ENCODE assay signal across 7 mouse cellular contexts in genomic region chr13:107888571-107889451, GRCm38 (mm10).
DNase-seq lines count a peak whose midpoint lies in the region; ATAC-seq and TF ChIP-seq lines count a peak whose summit lies in the region.

No protein-coding gene starts in this region.

- peak overlapping the region; percentile 91; the same call in 1 of the 2 replicates for H3K27ac ChIP-seq in cortical plate, adult 2 months (ENCODE audit: insufficient read depth, low read length)
- peak overlapping the region; percentile 86 for H3K27ac ChIP-seq in intestine, postnatal 0 days (ENCODE audit: low read depth, low read length)
- peak overlapping the region; percentile 22; the same call in 1 of the 2 replicates for H3K27ac ChIP-seq in limb, embryonic 13.5 days
- peak overlapping the region; percentile 98 for H3K27ac ChIP-seq in midbrain, embryonic 15.5 days

- under 1% methylated on average over 91 of the region's 127 CpGs for WGBS in intestine, postnatal 0 days
- under 1% methylated on average over 100 of the region's 127 CpGs for WGBS in limb, embryonic 13.5 days
- under 1% methylated on average over 112 of the region's 127 CpGs for WGBS in midbrain, embryonic 15.5 days

- no peak for TF ChIP-seq CTCF in cortical plate, adult 2 months (IDR thresholded peaks at IDR 0.05; ENCODE audit: extremely low read depth, insufficient read depth, low read length)
- no peak; the same call in 1 of the 2 replicates for TF ChIP-seq CTCF in intestine, postnatal 0 days (IDR thresholded peaks at IDR 0.05; ENCODE audit: low read depth)

- ATAC-seq in intestine, postnatal 0 days, result no peak
- ATAC-seq in limb, embryonic 13.5 days (ENCODE audit: low FRiP score, low read depth), result no peak
- ATAC-seq in midbrain, embryonic 15.5 days (replicated peaks), result no peak

- H3K27me3 ChIP-seq in intestine, postnatal 0 days (replicated peaks; ENCODE audit: control insufficient read depth, insufficient read depth, low read length), result no peaks in the 10 kb centered on the region
- peaks cover 14% of the 10 kb centered on the region for H3K27me3 ChIP-seq in limb, embryonic 13.5 days
- H3K27me3 ChIP-seq in midbrain, embryonic 15.5 days (replicated peaks), result no peaks in the 10 kb centered on the region

- H3K9ac ChIP-seq in intestine, postnatal 0 days (ENCODE audit: low read depth, low read length), result peak overlapping the region; percentile 84
- peak overlapping the region; percentile 80 for H3K9ac ChIP-seq in limb, embryonic 13.5 days
- H3K9ac ChIP-seq in midbrain, embryonic 15.5 days, result peak overlapping the region; percentile 86

- H3K4me1 ChIP-seq in cortical plate, adult 2 months (ENCODE audit: control insufficient read depth, insufficient read depth, low read length), result peaks cover 4% of the 10 kb centered on the region
- no peaks in the 10 kb centered on the region for H3K4me1 ChIP-seq in intestine, postnatal 0 days (replicated peaks; ENCODE audit: control insufficient read depth, insufficient read depth, low read length)
- peaks cover 28% of the 10 kb centered on the region for H3K4me1 ChIP-seq in limb, embryonic 13.5 days
- peaks cover 37% of the 10 kb centered on the region for H3K4me1 ChIP-seq in midbrain, embryonic 15.5 days

- H3K36me3 ChIP-seq in intestine, postnatal 0 days (ENCODE audit: control insufficient read depth, insufficient read depth), result no peaks in the 10 kb centered on the region
- no peaks in the 10 kb centered on the region for H3K36me3 ChIP-seq in limb, embryonic 13.5 days
- no peaks in the 10 kb centered on the region for H3K36me3 ChIP-seq in midbrain, embryonic 15.5 days (replicated peaks)

- TF ChIP-seq POLR2A in cortical plate, adult 2 months (IDR thresholded peaks at IDR 0.05; ENCODE audit: extremely low read depth, insufficient read depth, low read length), result no peak

- peak overlapping the region; percentile 89 for H3K4me2 ChIP-seq in intestine, postnatal 0 days (replicated peaks; ENCODE audit: low read depth)
- H3K4me2 ChIP-seq in limb, embryonic 13.5 days (replicated peaks), result peak overlapping the region; percentile 88
- peak overlapping the region; percentile 72 for H3K4me2 ChIP-seq in midbrain, embryonic 15.5 days

- peak; percentile 19 for DNase-seq in adipocyte (ENCODE audit: low spot score)
- DNase-seq in gastrocnemius, postnatal 4 days (ENCODE audit: low spot score in 2 of 2), result peak; percentile 48 to 61
- peak; percentile 44 to 81 for DNase-seq in spleen, postnatal 4 days (ENCODE audit: low spot score in 2 of 2)

- H3K4me3 ChIP-seq in cortical plate, adult 2 months (ENCODE audit: insufficient read depth, low read length), result peak overlapping the region; percentile 74
- peak overlapping the region; percentile 98 for H3K4me3 ChIP-seq in intestine, postnatal 0 days (ENCODE audit: low read depth, low read length)
- H3K4me3 ChIP-seq in limb, embryonic 13.5 days, result peak overlapping the region; percentile 80
- peak overlapping the region; percentile 79 for H3K4me3 ChIP-seq in midbrain, embryonic 15.5 days

- H3K9me3 ChIP-seq in intestine, postnatal 0 days (ENCODE audit: control insufficient read depth), result no peaks in the 10 kb centered on the region
- no peaks in the 10 kb centered on the region for H3K9me3 ChIP-seq in limb, embryonic 13.5 days
- H3K9me3 ChIP-seq in midbrain, embryonic 15.5 days, result no peaks in the 10 kb centered on the region

Comparison
In these comparisons a context has a peak if more than half of its experiments do, and no peak if none do; other contexts are left out.
1. H3K27ac ChIP-seq: peak in every context shown above with its lines; median percentile 98 in midbrain, embryonic 15.5 days; 91 in cortical plate, adult 2 months; 86 in intestine, postnatal 0 days; 22 in limb, embryonic 13.5 days.